Mouse (Mus musculus) C2C12 (cell line): ENCODE data around the gene Lsamp.

Source experiments
- CEBPB ChIP-seq: IDR thresholded peaks from one replicate; pipeline ENCODE4 v1.6.1; 2011; ENCODE audit warnings: low read depth, mild to moderate bottlenecking, control low read depth, moderate library complexity
- CTCF ChIP-seq: IDR thresholded peaks from one replicate; pipeline ENCODE4 v1.5.1; 2011; ENCODE audit not compliant: control insufficient read depth, insufficient read depth, insufficient read length
- MAX ChIP-seq: IDR thresholded peaks from one replicate; pipeline ENCODE4 v1.6.1; 2011; ENCODE audit warnings: mild to moderate bottlenecking, control low read depth
- MYOD1 ChIP-seq: IDR thresholded peaks from one replicate; pipeline ENCODE4 v1.6.1; 2011; ENCODE audit warnings: low read depth; ENCODE audit not compliant: control insufficient read depth, insufficient read length
- MYOG ChIP-seq: IDR thresholded peaks from one replicate; pipeline ENCODE4 v1.6.1; 2011; ENCODE audit not compliant: control insufficient read depth, insufficient read length; ENCODE audit errors: extremely low read depth
- USF1 ChIP-seq: IDR thresholded peaks from one replicate; pipeline ENCODE4 v1.6.1; 2011; ENCODE audit warnings: low read depth, mild to moderate bottlenecking, control low read depth, moderate library complexity

DNA sequence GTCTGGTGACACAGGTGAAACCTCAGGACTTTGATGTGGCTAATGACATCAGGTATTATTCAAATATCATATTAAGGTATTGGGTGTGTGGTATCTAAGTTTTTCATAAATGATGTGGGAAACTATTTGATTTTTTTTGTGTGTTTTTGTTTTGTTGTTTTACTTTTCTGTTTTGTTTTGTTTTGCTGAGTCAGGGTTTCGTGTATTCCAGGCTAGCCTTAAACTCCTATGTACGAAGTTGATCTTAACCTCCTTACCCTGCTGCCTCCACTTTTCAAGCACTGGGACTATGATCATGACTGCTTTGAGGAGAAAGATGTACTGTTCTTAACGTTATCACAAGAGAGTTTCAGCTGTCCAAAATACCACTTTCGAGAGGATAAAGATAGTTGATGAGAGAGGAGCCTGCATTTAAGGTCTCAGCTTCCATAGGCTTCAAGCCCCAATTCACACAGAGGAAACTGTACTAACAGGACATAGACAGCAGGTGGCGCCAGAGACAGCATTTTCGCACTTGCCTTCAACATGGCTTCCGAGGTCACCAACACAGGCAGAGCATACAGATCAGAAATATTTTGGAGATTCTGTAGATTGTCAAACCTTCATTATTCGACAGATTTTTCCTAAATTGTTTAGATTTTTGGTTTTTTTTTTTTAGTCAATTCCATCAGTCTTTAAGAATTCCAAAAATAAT lies 2185.4 kb downstream of the Lsamp start:
- TF ChIP-seq MAX (no peak), CTCF (peak; percentile 77), CEBPB (no peak), USF1 (no peak), MYOD1 (no peak), MYOG (no peak)
